Mouse (Mus musculus): ENCODE results near the gene Akap9. TPM values are rescaled to one million over a fixed set of nuclear protein-coding genes. Genes with fewer than 3 reads are reported as not detected.
"Not testable (repeated sequence)": the region's sequence is repeated elsewhere in the genome, so short reads cannot be mapped to it uniquely, and the experiment has no call there.

Gene Akap9
- polyA plus RNA-seq, 2 experiments, result 34.3 to 114 TPM

- Histone ChIP-seq H3K4me1 (ENCODE audit: control insufficient read depth, insufficient read depth, low read length) (no peaks in the 10 kb centered on the region), H3K27me3 (ENCODE audit: control insufficient read depth, insufficient read depth, low read length) (no peaks in the 10 kb centered on the region), H3K27ac (replicated peaks; ENCODE audit: low read depth, low read length) (no peak overlapping the region), H3K36me3 (ENCODE audit: control insufficient read depth, insufficient read depth, low read length) (peaks cover 72% of the 10 kb centered on the region), H3K9me3 (ENCODE audit: control insufficient read depth, low read length) (no peaks in the 10 kb centered on the region), H3K4me3 (replicated peaks; ENCODE audit: low read length) (no peak overlapping the region), H3K4me2 (replicated peaks; ENCODE audit: low read depth, low read length, severe bottlenecking) (no peak overlapping the region), H3K9ac (ENCODE audit: low read depth, low read length, severe bottlenecking) (no peak overlapping the region)
- ATAC-seq (ENCODE audit: low FRiP score, low read depth), result no peak
- WGBS, result 84% methylated on average over 6 of the region's 6 CpGs
- TF ChIP-seq POLR2A (IDR thresholded peaks at IDR 0.05; ENCODE audit: borderline replicate concordance, extremely low read depth, insufficient read depth, insufficient read length), result no peak
- no peak for DNase-seq (ENCODE audit: low spot score)
Measured at GRCm38 (mm10) chr5:4009540-4009939, 81.7 kb downstream of the Akap9 start.

GRCm38 (mm10) chr5:4017646-4018045 lies 89.8 kb downstream of the Akap9 start:
- not testable (repeated sequence) for H3K27me3 ChIP-seq (ENCODE audit: control insufficient read depth, insufficient read depth, low read length); DNase-seq (ENCODE audit: low spot score); H3K9me3 ChIP-seq (ENCODE audit: control insufficient read depth, low read length); H3K4me3 ChIP-seq (replicated peaks; ENCODE audit: low read length); H3K27ac ChIP-seq (replicated peaks; ENCODE audit: low read depth, low read length); H3K4me2 ChIP-seq (replicated peaks; ENCODE audit: low read depth, low read length, severe bottlenecking); ATAC-seq (ENCODE audit: low FRiP score, low read depth); H3K9ac ChIP-seq (ENCODE audit: low read depth, low read length, severe bottlenecking); H3K4me1 ChIP-seq (ENCODE audit: control insufficient read depth, insufficient read depth, low read length)
- 94% methylated on average over 1 of the region's 1 CpGs for whole genome bisulfite sequencing
- peaks cover 29% of the 10 kb centered on the region for H3K36me3 ChIP-seq (ENCODE audit: control insufficient read depth, insufficient read depth, low read length)

GRCm38 (mm10) chr5:4019377-4019776 lies 91.5 kb downstream of the Akap9 start:
- Histone ChIP-seq H3K4me1 (ENCODE audit: control insufficient read depth, insufficient read depth, low read length) (peaks cover 7% of the 10 kb centered on the region), H3K9me3 (ENCODE audit: control insufficient read depth, low read length) (no peaks in the 10 kb centered on the region), H3K4me3 (replicated peaks; ENCODE audit: low read length) (no peak overlapping the region), H3K27me3 (ENCODE audit: control insufficient read depth, insufficient read depth, low read length) (no peaks in the 10 kb centered on the region), H3K27ac (replicated peaks; ENCODE audit: low read depth, low read length) (no peak overlapping the region), H3K36me3 (ENCODE audit: control insufficient read depth, insufficient read depth, low read length) (peaks cover 13% of the 10 kb centered on the region), H3K9ac (ENCODE audit: low read depth, low read length, severe bottlenecking) (no peak overlapping the region), H3K4me2 (replicated peaks; ENCODE audit: low read depth, low read length, severe bottlenecking) (no peak overlapping the region)
- 87% methylated on average over 4 of the region's 4 CpGs for WGBS
- ATAC-seq (ENCODE audit: low FRiP score, low read depth) (no peak), DNase-seq (ENCODE audit: low spot score) (no peak)
- TF ChIP-seq POLR2A (IDR thresholded peaks at IDR 0.05; ENCODE audit: borderline replicate concordance, extremely low read depth, insufficient read depth, insufficient read length), result no peak

- Histone ChIP-seq H3K36me3 (ENCODE audit: control insufficient read depth, insufficient read depth, low read length) (peaks cover 13% of the 10 kb centered on the region), H3K9me3 (ENCODE audit: control insufficient read depth, low read length) (no peaks in the 10 kb centered on the region)
- 100% methylated on average over 1 of the region's 1 CpGs for WGBS
Measured at GRCm38 (mm10) chr5:4020018-4020417, 92.2 kb downstream of the Akap9 start.

GRCm38 (mm10) chr5:4023186-4023585 lies 95.3 kb downstream of the Akap9 start:
- no peak overlapping the region for H3K4me2 ChIP-seq (replicated peaks; ENCODE audit: low read depth, low read length, severe bottlenecking)
- WGBS, result 29% methylated on average over 13 of the region's 13 CpGs
- DNase-seq (ENCODE audit: low spot score) (no peak), ATAC-seq (ENCODE audit: low FRiP score, low read depth) (no peak)
- H3K9ac ChIP-seq (ENCODE audit: low read depth, low read length, severe bottlenecking), result no peak overlapping the region
- no peaks in the 10 kb centered on the region for H3K27me3 ChIP-seq (ENCODE audit: control insufficient read depth, insufficient read depth, low read length)
- H3K36me3 ChIP-seq (ENCODE audit: control insufficient read depth, insufficient read depth, low read length), result peaks cover 11% of the 10 kb centered on the region
- H3K27ac ChIP-seq (replicated peaks; ENCODE audit: low read depth, low read length), result no peak overlapping the region
- H3K4me1 ChIP-seq (ENCODE audit: control insufficient read depth, insufficient read depth, low read length), result peaks cover 7% of the 10 kb centered on the region
- no peak for TF ChIP-seq POLR2A (IDR thresholded peaks at IDR 0.05; ENCODE audit: borderline replicate concordance, extremely low read depth, insufficient read depth, insufficient read length)
- H3K9me3 ChIP-seq (ENCODE audit: control insufficient read depth, low read length), result no peaks in the 10 kb centered on the region
- H3K4me3 ChIP-seq (replicated peaks; ENCODE audit: low read length), result no peak overlapping the region

More at GRCm38 (mm10) chr5:4020018-4020417, 92.2 kb downstream of the Akap9 start:
- no peak for TF ChIP-seq POLR2A (IDR thresholded peaks at IDR 0.05; ENCODE audit: borderline replicate concordance, extremely low read depth, insufficient read depth, insufficient read length)
- Histone ChIP-seq H3K27ac (replicated peaks; ENCODE audit: low read depth, low read length) (no peak overlapping the region), H3K4me2 (replicated peaks; ENCODE audit: low read depth, low read length, severe bottlenecking) (no peak overlapping the region), H3K27me3 (ENCODE audit: control insufficient read depth, insufficient read depth, low read length) (no peaks in the 10 kb centered on the region), H3K4me1 (ENCODE audit: control insufficient read depth, insufficient read depth, low read length) (peaks cover 7% of the 10 kb centered on the region), H3K9ac (ENCODE audit: low read depth, low read length, severe bottlenecking) (no peak overlapping the region), H3K4me3 (replicated peaks; ENCODE audit: low read length) (no peak overlapping the region)
- DNase-seq (ENCODE audit: low spot score) (no peak), ATAC-seq (ENCODE audit: low FRiP score, low read depth) (no peak)
